Mouse (Mus musculus): ENCODE data around the gene Dnajc12. TPM values are rescaled to one million over a fixed set of nuclear protein-coding genes. Genes with fewer than 3 reads are reported as not detected.
"Not testable (repeated sequence)": the region's sequence is repeated elsewhere in the genome, so short reads cannot be mapped to it uniquely, and the experiment has no call there.

The Dnajc12 gene
- polyA plus RNA-seq, 1 experiment from 2014 or later = 14.1 TPM

DNA sequence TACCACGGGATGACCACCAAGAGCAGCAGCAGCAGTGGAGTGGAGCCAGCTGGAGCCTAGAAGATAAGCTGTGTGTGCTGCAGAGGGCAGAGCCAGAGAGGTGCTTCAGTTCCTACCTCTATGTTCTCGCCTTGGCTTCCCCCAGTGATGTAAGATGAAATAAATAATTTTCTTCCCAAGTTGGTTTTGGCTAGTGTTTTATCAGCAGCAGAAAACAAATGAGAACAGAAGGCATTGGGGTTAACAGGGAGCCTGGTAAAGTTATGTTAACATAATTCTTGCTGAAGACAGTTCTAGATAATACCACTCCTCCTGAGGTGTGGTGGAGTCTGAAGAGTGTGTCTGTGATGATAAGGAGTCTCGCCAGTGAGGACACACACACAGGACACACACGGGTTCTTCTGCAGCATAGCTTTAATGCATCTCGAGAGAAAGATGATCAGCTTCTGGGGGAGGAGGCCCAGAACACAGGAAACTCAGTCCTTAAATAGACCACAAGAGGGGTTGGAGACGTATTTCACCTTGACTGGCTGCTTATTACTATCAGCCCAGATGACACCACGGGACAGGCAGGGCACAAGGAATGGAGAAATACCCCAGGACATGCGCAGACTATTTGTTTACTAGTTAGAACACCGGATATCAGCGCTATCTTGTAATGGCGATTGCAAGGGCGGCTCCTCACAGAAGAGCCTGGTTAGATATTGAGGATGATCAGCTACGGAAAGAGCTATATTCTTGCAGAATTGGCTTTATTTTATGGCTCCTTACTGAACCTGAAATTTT is 62.6 kb downstream of the Dnajc12 start:
- not testable (repeated sequence) for H3K27me3 ChIP-seq; H3K9ac ChIP-seq; H3K9me3 ChIP-seq (replicated peaks); H3K27ac ChIP-seq; H3K4me1 ChIP-seq; ATAC-seq (ENCODE audit: low FRiP score); H3K4me2 ChIP-seq (replicated peaks); H3K4me3 ChIP-seq; H3K36me3 ChIP-seq
- 91% methylated on average over 13 of the region's 13 CpGs for WGBS

GRCm38 (mm10) chr10:63453926-63454325 is 71.7 kb downstream of the Dnajc12 start:
- H3K27me3 ChIP-seq = no peaks in the 10 kb centered on the region
- 93% methylated on average over 4 of the region's 4 CpGs for WGBS
- H3K4me3 ChIP-seq = no peak overlapping the region
- ATAC-seq (ENCODE audit: low FRiP score) = no peak
- no peak overlapping the region for H3K4me2 ChIP-seq (replicated peaks)
- no peaks in the 10 kb centered on the region for H3K4me1 ChIP-seq
- H3K9me3 ChIP-seq (replicated peaks) = no peaks in the 10 kb centered on the region
- H3K36me3 ChIP-seq = no peaks in the 10 kb centered on the region
- no peak overlapping the region for H3K9ac ChIP-seq
- H3K27ac ChIP-seq = no peak overlapping the region

GRCm38 (mm10) chr10:63455110-63455878 is 73.1 kb downstream of the Dnajc12 start:
- 48% methylated on average over 8 of the region's 8 CpGs for WGBS
- H3K27me3 ChIP-seq = no peaks in the 10 kb centered on the region
- H3K36me3 ChIP-seq = no peaks in the 10 kb centered on the region
- no peaks in the 10 kb centered on the region for H3K4me1 ChIP-seq
- peak; percentile 61; the same call in 1 of the 2 replicates for ATAC-seq (ENCODE audit: low FRiP score)
- no peaks in the 10 kb centered on the region for H3K9me3 ChIP-seq (replicated peaks)
- H3K4me2 ChIP-seq (replicated peaks) = no peak overlapping the region
- peak overlapping the region; percentile 35; the same call in 1 of the 2 replicates for H3K27ac ChIP-seq
- H3K4me3 ChIP-seq = no peak overlapping the region
- H3K9ac ChIP-seq = no peak overlapping the region

GRCm38 (mm10) chr10:63457292-63458128 is 75.3 kb downstream of the Dnajc12 start:
- H3K36me3 ChIP-seq = no peaks in the 10 kb centered on the region
- H3K9me3 ChIP-seq (replicated peaks) = no peaks in the 10 kb centered on the region
- ATAC-seq (ENCODE audit: low FRiP score) = no peak
- no peak overlapping the region for H3K9ac ChIP-seq
- no peak overlapping the region for H3K4me3 ChIP-seq
- H3K27me3 ChIP-seq = no peaks in the 10 kb centered on the region
- no peak overlapping the region for H3K27ac ChIP-seq
- H3K4me2 ChIP-seq (replicated peaks) = no peak overlapping the region
- WGBS = 83% methylated on average over 17 of the region's 17 CpGs
- no peaks in the 10 kb centered on the region for H3K4me1 ChIP-seq

Other genes starting within 250 kb of the Dnajc12 start
- gene Mypn, start 178.5 kb upstream of the Dnajc12 start, polyA plus RNA-seq (2016; fragmentation: Nextera tagmentation; extraction: Ambion mirVana) = 0.08 and 0.76 TPM in 2 replicates
- 40.9 and 47.1 TPM in 2 replicates for gene Herc4, start 138.6 kb upstream of the Dnajc12 start, polyA plus RNA-seq (2016; fragmentation: Nextera tagmentation; extraction: Ambion mirVana)
- 7.8 and 8.6 TPM in 2 replicates for gene Sirt1, start 739 bp upstream of the Dnajc12 start, polyA plus RNA-seq (2016; fragmentation: Nextera tagmentation; extraction: Ambion mirVana)
- gene Gm7075, start 39.3 kb downstream of the Dnajc12 start, polyA plus RNA-seq (2016; fragmentation: Nextera tagmentation; extraction: Ambion mirVana) = not detected in 2 replicates
- 0.22 and 0.34 TPM in 2 replicates for gene Ctnna3, start 47.7 kb downstream of the Dnajc12 start, polyA plus RNA-seq (2016; fragmentation: Nextera tagmentation; extraction: Ambion mirVana)

All from hindbrain, embryonic 12.5 days (tissue).